Mouse (Mus musculus): ENCODE results near the gene Tmem131.

Tmem131 gene

GRCm38 (mm10) chr1:36879154-36879553, 64.3 kb downstream of the Tmem131 start:
- no peak for DNase-seq

GRCm38 (mm10) chr1:36877126-36877525, 66.3 kb downstream of the Tmem131 start:
- no peak for DNase-seq

GRCm38 (mm10) chr1:36874874-36875561, 68.4 kb downstream of the Tmem131 start:
- no peak for DNase-seq

- no peak for DNase-seq
These were observed 72.2 kb downstream of the Tmem131 start for GRCm38 (mm10) chr1:36871238-36871637.

GRCm38 (mm10) chr1:36870518-36870917, 72.9 kb downstream of the Tmem131 start:
- no peak for DNase-seq

GRCm38 (mm10) chr1:36864757-36865156, 78.7 kb downstream of the Tmem131 start:
- no peak for DNase-seq

- no peak for DNase-seq
These were observed 81.7 kb downstream of the Tmem131 start for GRCm38 (mm10) chr1:36861775-36862174.

GRCm38 (mm10) chr1:36860876-36861275, 82.6 kb downstream of the Tmem131 start:
- no peak for DNase-seq

GRCm38 (mm10) chr1:36860431-36860849, 83.0 kb downstream of the Tmem131 start:
- peak; percentile 31 to 71 for DNase-seq

GRCm38 (mm10) chr1:36857081-36857480, 86.4 kb downstream of the Tmem131 start:
- no peak for DNase-seq

GRCm38 (mm10) chr1:36854198-36854765, 89.2 kb downstream of the Tmem131 start:
- DNase-seq, result no peak

- DNase-seq, result no peak
These were observed 91.4 kb downstream of the Tmem131 start for GRCm38 (mm10) chr1:36852085-36852484.

- DNase-seq, result no peak
These were observed 92.1 kb downstream of the Tmem131 start for GRCm38 (mm10) chr1:36851392-36851791.

- no peak for DNase-seq
These were observed 95.4 kb downstream of the Tmem131 start for GRCm38 (mm10) chr1:36848036-36848435.

- no peak for DNase-seq
These were observed 96.2 kb downstream of the Tmem131 start for GRCm38 (mm10) chr1:36847276-36847675.

- no peak for DNase-seq
These were observed 98.4 kb downstream of the Tmem131 start for GRCm38 (mm10) chr1:36845031-36845430.

GRCm38 (mm10) chr1:36841806-36842205, 101.7 kb downstream of the Tmem131 start:
- no peak for DNase-seq

GRCm38 (mm10) chr1:36840959-36841358, 102.5 kb downstream of the Tmem131 start:
- DNase-seq, result no peak

- no peak for DNase-seq
These were observed 103.6 kb downstream of the Tmem131 start for GRCm38 (mm10) chr1:36839858-36840257.

- no peak for DNase-seq
These were observed 107.1 kb downstream of the Tmem131 start for GRCm38 (mm10) chr1:36836274-36836954.

GRCm38 (mm10) chr1:36835593-36835992, 107.9 kb downstream of the Tmem131 start:
- no peak for DNase-seq

- DNase-seq, result no peak
These were observed 109.4 kb downstream of the Tmem131 start for GRCm38 (mm10) chr1:36834090-36834489.

GRCm38 (mm10) chr1:36830913-36831866, 112.3 kb downstream of the Tmem131 start:
- no peak for DNase-seq

Data from kidney, postnatal 25 days (tissue).